Mouse (Mus musculus) adrenal gland, adult 8-10 months (tissue): ENCODE results near the gene Ddah2. TPM values are rescaled to one million over a fixed set of nuclear protein-coding genes. Genes with fewer than 3 reads are reported as not detected.
A peak's percentile ranks its signal among the peaks of the same experiment; 100 is the strongest.

Source experiments
- DNase-seq: peaks from one replicate; pipeline ENCODE4 v3.0.0; 2022
- total RNA-seq, 4 experiments: library from RNA; stranded (reverse); gene quantifications; 2 replicates each; pipeline ENCODE4 v1.2.4; 2022

Gene Ddah2
- total RNA-seq, 4 experiments from 2014 or later, result 12.4 to 29.5 (median 21.6) TPM

- no peak for DNase-seq
These were observed 20.9 kb downstream of the Ddah2 start for GRCm38 (mm10) chr17:35079778-35080177.

GRCm38 (mm10) chr17:35080248-35080647 lies 21.4 kb downstream of the Ddah2 start:
- no peak for DNase-seq

GRCm38 (mm10) chr17:35080710-35081109 lies 21.9 kb downstream of the Ddah2 start:
- DNase-seq, result no peak

GRCm38 (mm10) chr17:35082841-35083576 lies 24.2 kb downstream of the Ddah2 start:
- no peak for DNase-seq

GRCm38 (mm10) chr17:35083929-35084497 lies 25.2 kb downstream of the Ddah2 start:
- no peak for DNase-seq

DNA sequence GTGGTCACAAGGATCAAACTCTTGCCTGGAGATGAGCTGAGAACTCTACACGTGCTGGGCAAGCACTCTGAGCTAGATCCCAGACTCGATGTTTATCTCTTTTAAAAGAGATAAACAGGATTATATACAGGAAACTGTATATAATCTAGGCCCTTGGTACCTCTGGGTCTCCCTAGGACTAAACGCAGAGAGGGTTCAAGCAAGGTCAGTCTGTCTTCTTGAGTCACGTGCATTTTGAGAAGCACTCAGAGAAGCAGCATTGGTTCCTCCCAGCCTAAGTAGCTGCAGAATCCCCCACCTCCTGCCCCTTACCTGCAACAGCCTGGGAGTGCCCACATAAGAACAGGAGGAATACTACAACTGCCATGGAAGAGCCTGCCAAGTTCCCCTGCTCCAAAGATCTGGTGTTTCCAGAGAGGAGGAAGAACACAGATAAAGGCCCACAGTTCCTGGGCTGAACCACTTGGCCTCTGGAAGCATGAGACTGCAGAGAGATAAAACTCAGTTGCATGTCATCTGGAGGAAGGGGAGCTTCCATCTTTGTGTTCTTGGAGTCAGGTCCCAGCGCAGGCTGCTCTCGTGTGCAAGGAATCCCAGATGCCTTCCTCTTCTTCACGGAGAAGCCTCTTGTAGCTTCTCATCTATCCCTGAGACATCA lies 26.5 kb downstream of the Ddah2 start, which contains the start of gene Ly6g6f:
Ly6g6f (minus strand) TSS at position 403 of the 658 bp plus-strand sequence.
- DNase-seq, result no peak

DNA sequence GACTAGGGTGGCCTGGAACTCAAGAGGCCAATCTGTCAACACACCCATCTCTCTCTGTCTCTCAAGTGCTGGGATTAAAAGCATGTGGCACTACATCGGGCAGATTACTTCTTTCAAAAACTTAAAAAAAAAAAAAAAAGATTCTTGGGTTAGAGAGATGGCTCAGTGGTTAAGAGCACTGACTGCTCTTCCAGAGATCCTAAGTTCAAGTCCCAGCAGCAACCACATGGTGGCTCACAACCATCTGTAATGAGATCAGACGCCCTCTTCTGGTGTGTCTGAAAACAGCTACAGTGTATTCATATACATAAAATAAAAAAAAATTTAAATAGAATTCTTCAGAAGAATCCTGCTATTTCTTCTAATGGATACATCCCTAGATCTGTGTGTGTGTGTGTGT lies 29.3 kb downstream of the Ddah2 start:
- no peak for DNase-seq

- DNase-seq, result peak; percentile 90
These were observed 30.2 kb downstream of the Ddah2 start, which contains the start of gene Abhd16a for GRCm38 (mm10) chr17:35088825-35089644. Gene Abhd16a, plus strand, starts transcription at chr17:35089263.

DNA sequence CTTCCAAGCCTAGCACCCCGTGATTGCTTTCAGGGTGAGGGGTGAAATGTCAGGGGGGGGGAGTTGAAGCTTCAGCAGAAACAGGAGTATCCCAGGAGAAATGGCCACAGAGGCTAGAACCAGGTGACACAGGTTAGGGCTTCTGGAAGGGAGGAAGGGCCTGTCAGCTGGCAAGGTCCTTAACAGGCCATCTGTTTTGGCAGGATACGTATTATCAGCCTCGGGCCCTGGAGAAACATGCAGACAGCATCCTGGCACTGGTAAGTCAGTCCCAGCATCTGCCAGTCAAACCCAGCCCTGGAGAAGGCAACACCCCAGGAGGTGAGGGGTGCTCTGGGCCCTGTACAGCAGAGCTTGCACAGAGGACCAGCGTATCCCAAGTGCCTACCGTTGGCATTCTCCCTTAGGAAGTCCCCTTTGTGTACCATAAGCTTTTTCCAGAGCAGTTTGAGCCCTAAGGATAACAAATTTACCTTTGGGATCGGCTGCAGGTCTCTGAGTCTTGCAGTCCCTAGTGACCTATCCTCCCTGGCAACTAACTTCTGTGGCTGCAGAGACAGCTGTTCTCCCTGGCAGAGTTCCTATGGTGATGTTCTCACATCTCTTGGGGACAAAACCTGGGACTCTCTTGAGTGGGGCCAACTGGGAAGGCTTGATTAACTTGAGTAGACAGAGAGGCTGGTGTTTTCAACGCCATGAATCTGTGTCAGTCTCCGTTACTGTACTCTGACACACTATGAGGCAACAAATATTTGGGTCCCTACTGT lies 31.5 kb downstream of the Ddah2 start:
- DNase-seq, result peak; percentile 33

DNA sequence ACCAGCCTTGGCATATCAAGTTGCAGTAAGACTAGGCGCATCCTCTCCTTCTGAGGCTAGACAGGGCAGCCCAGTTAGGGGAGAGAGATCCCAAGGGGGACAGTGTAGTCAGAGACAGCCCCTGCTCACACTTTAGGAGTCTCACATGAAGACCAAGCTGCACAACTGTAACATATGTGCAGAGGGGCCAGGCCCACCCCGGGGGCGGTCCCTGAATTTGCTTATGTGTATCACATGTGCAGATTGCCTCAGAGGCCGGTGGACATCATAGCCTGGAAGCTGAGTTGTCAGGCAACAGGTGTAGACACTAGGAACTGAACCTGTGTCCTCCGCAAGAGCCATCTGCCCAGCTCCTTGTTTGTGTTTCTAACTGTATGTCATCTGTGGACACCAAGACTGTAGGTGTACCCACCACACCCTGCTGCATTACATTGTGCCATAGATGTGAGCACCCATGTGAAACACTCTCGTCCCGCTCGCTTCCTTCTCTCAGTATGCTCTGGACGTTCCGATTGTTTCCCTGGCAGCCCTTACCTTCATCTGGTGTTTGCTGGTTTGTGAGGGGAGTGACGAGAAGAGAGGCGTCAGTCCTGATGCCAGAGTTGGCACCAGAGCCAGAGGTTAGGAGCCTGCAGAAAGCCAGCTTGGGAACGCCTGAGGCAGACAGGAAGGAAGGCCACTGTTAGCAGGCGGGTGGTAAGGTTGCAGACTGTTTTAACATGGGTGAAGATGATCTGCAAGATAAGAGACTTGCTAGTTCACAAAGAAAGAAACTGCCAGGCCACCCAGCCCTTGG lies 33.8 kb downstream of the Ddah2 start:
- no peak for DNase-seq

- DNase-seq, result no peak
These were observed 35.9 kb downstream of the Ddah2 start for GRCm38 (mm10) chr17:35094475-35095365.

DNA sequence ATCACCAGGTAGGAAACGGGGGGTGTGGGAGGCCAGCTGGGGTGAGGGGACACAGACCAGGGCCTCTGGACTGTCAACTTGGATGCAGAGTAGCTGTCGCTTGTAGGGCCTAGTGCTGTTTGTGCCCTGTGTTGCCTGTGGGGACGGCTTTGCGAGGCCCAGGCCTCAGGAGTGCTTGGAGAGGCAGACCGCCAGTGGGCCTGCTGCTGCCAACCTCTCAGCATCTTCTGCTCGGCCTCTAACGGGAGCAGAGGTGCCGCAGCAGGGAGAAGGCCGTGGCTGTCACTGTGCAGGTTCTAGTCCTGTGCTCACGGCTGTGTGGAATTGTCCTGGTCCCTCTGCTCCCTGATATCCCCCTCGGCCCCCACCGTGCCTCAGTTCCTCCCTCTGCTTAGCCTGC lies 37.8 kb downstream of the Ddah2 start:
- no peak for DNase-seq

- DNase-seq, result no peak
These were observed 38.4 kb downstream of the Ddah2 start for GRCm38 (mm10) chr17:35097164-35097655.

- DNase-seq, result no peak
These were observed 41.4 kb downstream of the Ddah2 start for GRCm38 (mm10) chr17:35100196-35100765.

GRCm38 (mm10) chr17:35101161-35101560 lies 42.3 kb downstream of the Ddah2 start:
- DNase-seq, result no peak

GRCm38 (mm10) chr17:35102299-35102698 lies 43.5 kb downstream of the Ddah2 start:
- no peak for DNase-seq

- no peak for DNase-seq
These were observed 44.4 kb downstream of the Ddah2 start for GRCm38 (mm10) chr17:35103221-35103690.

GRCm38 (mm10) chr17:35104079-35104478 lies 45.2 kb downstream of the Ddah2 start:
- no peak for DNase-seq

DNA sequence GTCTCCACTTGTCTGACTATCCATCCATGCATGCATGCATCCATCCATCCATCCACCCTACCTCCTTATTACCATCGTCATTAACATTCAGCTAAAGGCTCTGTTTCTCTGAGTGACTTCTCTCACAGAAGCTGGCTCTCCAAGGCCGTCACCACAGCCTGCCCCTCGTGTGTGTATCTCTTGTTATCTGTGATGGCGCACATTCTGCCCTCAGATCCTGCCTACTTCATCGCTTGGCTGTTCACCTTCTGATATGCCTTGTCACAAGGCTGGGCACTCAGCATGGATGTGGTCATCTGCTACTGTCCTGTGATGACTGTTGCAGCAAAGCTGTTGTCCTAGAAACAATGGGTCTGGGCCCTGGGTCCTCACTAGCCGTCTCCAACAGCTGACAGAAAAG lies 45.9 kb downstream of the Ddah2 start:
- no peak for DNase-seq
